ENCODE assay signal across 9 mouse cellular contexts in the genomic region with DNA sequence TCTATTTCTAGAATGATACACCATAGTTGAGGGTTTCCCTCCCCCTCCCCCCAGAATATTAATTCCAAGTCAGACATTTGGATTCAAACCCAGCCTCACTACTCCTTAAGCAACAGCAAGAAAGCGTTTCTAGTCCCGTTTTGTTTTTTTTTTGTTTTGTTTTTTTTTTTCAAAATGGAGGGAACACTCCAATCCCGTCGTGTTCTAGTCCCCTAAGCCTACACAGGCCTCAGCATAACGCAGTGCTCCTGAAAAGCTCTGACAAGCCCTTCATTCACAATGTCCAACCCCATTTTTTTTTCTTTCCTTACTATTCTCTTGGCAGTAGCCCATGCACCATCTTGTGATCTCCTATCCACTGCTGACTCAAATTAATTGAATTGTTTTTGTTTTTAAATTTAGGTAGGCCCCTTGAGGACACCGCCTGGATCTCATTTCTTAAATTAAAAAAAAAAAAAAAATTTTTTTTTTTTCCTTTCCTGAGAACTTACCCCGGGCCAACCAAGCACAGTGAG. TPM values are rescaled to one million over a fixed set of nuclear protein-coding genes. Genes with fewer than 3 reads are reported as not detected.
DNase-seq lines count a peak whose midpoint lies in the region; ATAC-seq and TF ChIP-seq lines count a peak whose summit lies in the region.
"Had no signal": no experiment of that assay in that cellular context is flagged by ENCODE, and none has a peak within 500 bp of the region (broad histone marks: within the 10 kb centered on the region; RNA-seq: fewer than 3 reads in every experiment).

No protein-coding gene starts in this region.

- no peaks in the 10 kb centered on the region for H3K27me3 ChIP-seq in embryonic facial prominence, embryonic 10.5 days (replicated peaks; ENCODE audit: low read depth, poor library complexity, severe bottlenecking)
- no peaks in the 10 kb centered on the region for H3K27me3 ChIP-seq in intestine, postnatal 0 days (replicated peaks; ENCODE audit: control insufficient read depth, insufficient read depth, low read length)

- WGBS in embryonic facial prominence, embryonic 10.5 days = 73% methylated on average over 7 of the region's 7 CpGs
- WGBS in intestine, postnatal 0 days = 80% methylated on average over 7 of the region's 7 CpGs

- H3K36me3 ChIP-seq in embryonic facial prominence, embryonic 10.5 days (replicated peaks) = peaks cover 7% of the 10 kb centered on the region; the same call in 1 of the 2 replicates
- H3K36me3 ChIP-seq in intestine, postnatal 0 days (ENCODE audit: control insufficient read depth, insufficient read depth) = no peaks in the 10 kb centered on the region

- H3K9me3 ChIP-seq in embryonic facial prominence, embryonic 10.5 days = no peaks in the 10 kb centered on the region
- H3K9me3 ChIP-seq in intestine, postnatal 0 days (ENCODE audit: control insufficient read depth) = no peaks in the 10 kb centered on the region

- peak overlapping the region; percentile 99; the same call in 1 of the 2 replicates for H3K27ac ChIP-seq in layer of hippocampus, adult 2 months
- no peak overlapping the region for H3K27ac ChIP-seq in embryonic facial prominence, embryonic 10.5 days (replicated peaks)
- no peak overlapping the region for H3K27ac ChIP-seq in intestine, postnatal 0 days (ENCODE audit: low read depth, low read length)

- H3K9ac ChIP-seq in intestine, postnatal 0 days (ENCODE audit: low read depth, low read length) = no peak overlapping the region

- ATAC-seq in intestine, postnatal 0 days = no peak

- TF ChIP-seq CTCF in layer of hippocampus, adult 2 months (conservative IDR thresholded peaks at IDR 0.05) = no peak
- TF ChIP-seq CTCF in intestine, postnatal 0 days (IDR thresholded peaks at IDR 0.05; ENCODE audit: low read depth) = no peak

- H3K4me2 ChIP-seq in intestine, postnatal 0 days (replicated peaks; ENCODE audit: low read depth) = peak overlapping the region; percentile 75

- DNase-seq in layer of hippocampus, adult 2 months (ENCODE audit: low spot score in 2 of 2) = no peak
- no peak for DNase-seq in layer of hippocampus, adult 8-10 months (ENCODE audit: low spot score in 2 of 2)
- no peak for DNase-seq in embryonic facial prominence, embryonic 10.5 days (ENCODE audit: low spot score)
- DNase-seq in retina, embryonic 14.5 days (ENCODE audit: low spot score) = peak; percentile 12
- no peak for DNase-seq in frontal cortex, adult 2 months (ENCODE audit: extremely low spot score in 1 of 2, low spot score in 1 of 2)
- no peak for DNase-seq in adrenal gland, postnatal 4 days (ENCODE audit: low spot score in 2 of 2)
- no peak for DNase-seq in frontal cortex, postnatal 25 days (ENCODE audit: low spot score in 2 of 2)

- peak overlapping the region; percentile 78 for H3K4me3 ChIP-seq in layer of hippocampus, adult 2 months
- peak overlapping the region; percentile 80 for H3K4me3 ChIP-seq in embryonic facial prominence, embryonic 10.5 days
- H3K4me3 ChIP-seq in intestine, postnatal 0 days (ENCODE audit: low read depth, low read length) = peak overlapping the region; percentile 70; the same call in 1 of the 2 replicates

- peaks cover 11% of the 10 kb centered on the region for H3K4me1 ChIP-seq in embryonic facial prominence, embryonic 10.5 days
- H3K4me1 ChIP-seq in intestine, postnatal 0 days (replicated peaks; ENCODE audit: control insufficient read depth, insufficient read depth, low read length) = no peaks in the 10 kb centered on the region

RNA-seq across cellular contexts. Expression of a gene that starts 1.0 kb away (rescaled TPM):
- 1 to 10 TPM; 7.1 to 9.1 TPM for total RNA-seq in layer of hippocampus, adult 2 months (2021)
- 10 to 100 TPM in 1 of 4 experiments, 1 to 10 TPM in 3; 8.3 to 12.8 (median 9.3) TPM for total RNA-seq in layer of hippocampus, adult 8-10 months (2022)
- polyA plus RNA-seq in embryonic facial prominence, embryonic 10.5 days (2016; fragmentation: Nextera tagmentation; extraction: Ambion mirVana) = 18.5 and 18.9 TPM in 2 replicates
- 14.2 and 14.8 TPM in 2 replicates for polyA plus RNA-seq in intestine, postnatal 0 days (2015; fragmentation: Nextera tagmentation; extraction: Ambion mirVana)
- polyA plus RNA-seq in frontal cortex, adult 2 months (2012; rRNA removed) = 8.1 and 9.3 TPM in 2 replicates
- total RNA-seq in adrenal gland, postnatal 4 days (2021) = 10 to 100 TPM; 21.8 to 23.9 TPM
- total RNA-seq: neutrophil, adult 5-6 weeks had no signal
